Mouse (Mus musculus) 3T3-L1 (cell line): ENCODE data around the gene Hmgb1.

Experiments used
- DNase-seq: peaks from one replicate; pipeline ENCODE4 v3.0.0-alpha.2; 2015; ENCODE audit warnings: low read depth, low spot score

Hmgb1 gene

DNA sequence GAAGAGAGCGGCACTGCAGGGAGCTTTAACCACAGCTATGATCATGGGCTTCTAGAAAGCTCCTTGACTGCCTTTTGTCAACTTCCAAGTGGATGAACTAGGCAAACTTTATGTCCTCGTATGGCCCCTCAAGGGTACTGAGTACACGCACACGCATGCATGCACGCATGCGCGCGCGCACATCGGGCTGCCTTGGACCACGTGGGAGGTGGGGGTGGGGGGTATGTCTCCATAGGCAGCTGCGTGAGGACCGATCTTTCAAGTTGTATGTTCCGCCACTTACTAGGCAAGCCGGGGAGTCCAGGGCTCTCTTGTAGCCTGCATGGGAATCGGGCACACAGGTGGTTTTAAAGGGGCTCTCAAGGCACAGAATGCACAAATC is 163.6 kb downstream of the Hmgb1 start:
- DNase-seq, result no peak

- DNase-seq, result no peak
Measured at GRCm38 (mm10) chr5:149020059-149020680, 164.1 kb downstream of the Hmgb1 start.

DNA sequence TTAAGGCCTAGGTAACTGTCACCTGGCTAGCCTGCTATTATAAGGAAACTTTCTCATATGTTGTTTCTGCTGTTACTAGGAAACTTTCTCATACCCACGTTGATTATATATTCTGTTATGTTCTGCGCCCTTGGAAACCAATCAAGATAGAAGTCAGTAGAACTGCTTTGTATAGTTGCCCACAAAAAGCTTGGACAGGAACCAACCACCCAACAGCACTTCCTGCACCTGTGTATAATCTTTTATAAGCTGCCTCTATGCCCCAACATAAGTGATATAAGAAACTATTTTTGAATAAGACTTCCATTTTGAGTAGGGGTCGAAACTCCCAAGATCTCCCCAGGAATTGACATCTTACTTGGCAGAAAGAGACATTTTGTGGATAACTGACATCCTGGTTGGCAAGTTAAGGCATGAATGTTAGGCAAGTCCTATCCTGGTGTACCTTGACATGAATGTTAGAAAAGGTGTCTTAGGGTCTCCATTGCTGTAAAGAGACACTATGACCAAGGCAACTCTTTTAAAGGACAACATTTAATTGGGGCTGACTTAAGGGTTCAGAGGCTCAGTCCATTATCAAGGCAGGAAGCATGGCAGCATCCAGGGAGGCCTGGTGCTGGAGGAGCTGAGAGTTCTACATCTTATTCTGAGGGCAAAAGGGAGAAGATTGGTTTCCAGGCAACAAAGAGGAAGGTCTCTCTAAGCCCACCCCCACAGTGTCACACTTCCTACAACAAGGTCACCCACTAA is 166.4 kb downstream of the Hmgb1 start:
- DNase-seq, result no peak

DNA sequence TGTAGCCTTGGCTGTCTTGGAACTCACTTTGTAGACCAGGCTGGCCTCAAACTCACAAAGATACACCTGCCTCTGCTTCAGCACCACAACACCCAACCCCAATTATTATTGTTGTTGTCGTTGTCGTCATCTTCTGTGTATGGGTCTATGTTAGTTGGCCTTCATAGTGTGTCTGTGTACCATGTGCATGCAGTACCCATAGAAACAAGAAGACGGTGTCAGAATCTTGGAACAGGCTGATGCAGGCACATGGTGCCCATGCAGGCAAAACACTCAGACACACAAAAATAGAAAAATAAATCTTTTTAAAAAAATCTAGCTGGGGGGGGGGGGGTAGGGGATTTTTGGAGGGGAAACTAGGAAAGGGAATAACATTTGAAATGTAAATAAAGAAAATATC is 167.1 kb downstream of the Hmgb1 start:
- no peak for DNase-seq

DNA sequence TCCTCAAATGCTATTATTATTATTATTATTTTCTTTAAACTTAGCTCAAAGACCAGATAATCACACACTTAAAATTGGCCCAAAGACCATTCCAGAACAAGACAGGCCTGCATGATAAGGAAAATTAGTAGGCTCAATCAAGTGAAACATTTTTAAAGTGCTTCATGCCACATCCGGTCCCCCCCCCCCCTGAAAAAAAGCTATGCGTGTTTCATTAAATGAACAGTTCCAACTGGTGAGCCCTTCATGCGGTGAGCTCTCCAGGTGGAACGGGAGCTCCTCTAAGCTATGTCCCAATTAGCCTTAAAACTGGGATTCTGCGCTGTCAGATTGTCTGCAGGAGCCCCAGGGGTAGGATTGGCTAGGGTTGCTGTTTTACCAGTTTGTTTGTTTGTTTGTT is 168.0 kb downstream of the Hmgb1 start:
- no peak for DNase-seq

DNA sequence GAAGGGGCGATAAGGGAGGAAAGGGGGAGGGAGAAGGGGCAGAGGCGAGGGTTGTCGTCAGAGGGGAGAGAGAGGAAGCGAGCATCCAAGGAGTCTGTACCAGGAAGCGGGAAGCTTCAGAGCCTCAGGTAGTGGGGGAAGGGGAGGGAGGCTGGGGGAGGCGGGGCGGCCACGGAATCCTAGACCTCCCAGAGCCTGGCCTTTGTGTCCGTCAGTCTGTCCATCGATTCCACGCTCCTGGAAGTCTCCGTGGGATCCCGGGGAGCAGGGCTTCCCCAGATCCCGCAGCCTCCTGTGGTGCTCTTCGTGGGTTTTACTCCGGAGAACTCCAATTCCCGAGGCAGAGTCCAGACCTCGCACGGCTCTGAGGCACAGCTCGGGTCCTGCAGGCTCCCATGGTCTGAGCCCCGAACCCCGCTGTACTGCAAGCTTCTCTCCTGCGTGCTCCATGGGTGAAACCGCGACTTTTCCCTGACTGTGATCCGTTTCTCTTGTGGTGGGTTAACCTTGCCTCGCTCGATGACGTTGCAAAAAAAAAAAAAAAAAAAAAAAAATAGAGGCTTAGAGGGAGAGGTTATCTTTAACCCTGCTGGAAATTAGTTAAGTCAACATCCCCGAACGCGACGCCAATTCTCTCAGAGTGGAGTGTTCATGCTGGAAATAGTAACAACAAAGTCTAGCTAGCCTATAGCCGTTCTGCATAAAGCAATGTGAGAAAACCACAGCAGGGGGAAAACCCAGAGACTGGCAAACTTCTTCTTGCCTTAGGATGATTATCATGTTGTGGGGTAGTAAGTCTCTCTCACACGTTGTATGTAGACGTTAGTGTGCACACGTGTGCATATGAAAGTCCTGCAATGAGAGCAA is 168.7 kb downstream of the Hmgb1 start:
- DNase-seq, result no peak

- no peak for DNase-seq
Measured at GRCm38 (mm10) chr5:149014600-149015268, 169.6 kb downstream of the Hmgb1 start.

DNA sequence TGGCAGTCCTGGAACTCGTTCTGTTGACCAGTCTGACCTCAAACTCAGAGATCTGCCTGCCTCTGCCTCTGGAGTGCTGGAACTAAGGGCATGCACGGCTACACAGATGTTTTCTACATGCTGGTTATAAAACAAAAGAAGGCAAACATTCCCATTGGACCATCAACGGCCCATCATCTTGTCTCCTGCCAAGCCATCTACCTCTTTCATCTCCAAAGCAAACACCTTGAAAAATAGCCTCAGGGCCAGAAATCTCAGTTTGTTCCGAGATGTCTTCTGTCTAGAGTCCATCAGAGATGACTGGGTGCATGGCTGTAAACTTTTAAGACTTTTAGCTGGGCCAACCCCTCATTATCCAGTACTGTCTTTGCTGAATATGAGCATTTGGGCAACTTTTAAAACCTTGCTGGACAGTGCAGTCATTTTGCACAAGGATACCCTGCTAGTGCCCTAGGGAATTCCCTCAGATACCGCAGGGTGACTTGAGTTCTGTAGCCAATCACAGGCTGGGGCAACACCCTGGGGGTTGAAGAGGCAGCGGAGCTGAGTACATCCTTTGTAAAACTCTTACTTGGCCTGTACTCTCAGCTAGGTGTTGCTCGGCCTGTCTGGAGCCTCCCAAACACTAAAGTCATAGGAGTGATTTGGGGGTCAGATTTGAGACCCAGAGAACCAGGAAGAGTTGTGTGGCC is 170.3 kb downstream of the Hmgb1 start:
- DNase-seq, result no peak

DNA sequence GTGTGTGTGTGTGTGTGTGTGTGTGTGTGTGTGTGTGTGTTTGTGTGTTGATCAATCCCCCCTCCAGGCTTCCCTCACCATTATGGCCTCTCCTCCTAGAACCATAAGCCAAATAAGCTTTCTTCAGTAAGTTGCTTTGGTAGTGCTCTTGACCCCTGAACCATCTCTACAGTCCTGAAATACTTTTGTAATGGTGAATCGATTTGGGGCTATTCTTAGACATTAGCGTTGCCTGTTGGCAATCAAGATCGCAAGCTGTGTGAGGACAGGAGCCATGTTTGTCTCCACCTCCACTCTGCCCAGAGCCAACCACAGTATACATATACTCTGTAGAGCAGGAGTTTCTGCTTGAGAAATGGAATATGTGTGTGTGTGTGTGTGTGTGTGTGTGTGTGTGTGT is 175.2 kb downstream of the Hmgb1 start:
- DNase-seq, result no peak

GRCm38 (mm10) chr5:149007295-149007646 is 177.0 kb downstream of the Hmgb1 start:
- DNase-seq, result no peak

DNA sequence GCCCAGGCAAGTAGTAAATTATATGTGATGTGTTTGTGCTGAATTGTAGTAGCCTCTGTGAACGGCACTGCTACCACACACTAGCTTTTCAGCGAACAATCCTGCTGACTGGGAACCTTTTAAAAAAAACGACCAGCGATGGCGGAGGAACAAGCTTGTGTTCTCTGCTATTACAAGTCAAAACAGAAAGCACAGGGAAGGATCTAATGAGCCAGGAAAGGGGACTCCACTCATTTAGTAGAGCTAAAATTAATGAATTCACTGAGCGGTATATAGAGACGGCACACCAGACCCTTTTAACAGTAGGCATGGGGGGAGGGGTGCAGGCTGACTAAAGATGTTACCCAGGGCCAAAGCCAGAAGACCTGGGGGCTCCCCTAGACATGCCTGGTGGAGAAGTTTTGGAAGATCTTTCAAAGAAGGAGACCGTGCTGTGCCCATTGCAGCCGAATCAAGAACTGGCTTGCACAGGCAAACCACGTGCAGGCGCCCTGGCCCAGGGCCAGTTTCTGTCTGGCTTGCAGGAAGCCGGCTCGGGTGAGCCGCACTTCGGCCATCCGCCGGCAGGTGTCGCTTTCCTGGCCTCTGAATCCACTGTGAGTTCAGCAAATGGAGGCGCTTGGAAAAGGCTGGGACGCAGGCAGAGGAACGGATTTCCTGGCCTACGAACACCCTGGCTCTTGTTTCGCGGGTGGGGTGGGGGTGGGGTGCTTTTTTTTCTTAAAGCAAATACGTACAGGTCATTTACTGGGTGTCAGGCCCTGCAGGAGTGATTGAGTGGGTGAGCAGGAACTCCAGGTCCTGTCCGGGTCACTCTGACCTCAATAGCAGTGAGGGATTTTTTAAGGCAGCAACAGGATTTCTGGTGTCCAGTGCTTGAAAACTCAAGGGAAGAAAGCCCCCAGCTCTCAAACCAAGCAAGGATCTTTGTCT is 177.7 kb downstream of the Hmgb1 start:
- peak; percentile 99 for DNase-seq

DNA sequence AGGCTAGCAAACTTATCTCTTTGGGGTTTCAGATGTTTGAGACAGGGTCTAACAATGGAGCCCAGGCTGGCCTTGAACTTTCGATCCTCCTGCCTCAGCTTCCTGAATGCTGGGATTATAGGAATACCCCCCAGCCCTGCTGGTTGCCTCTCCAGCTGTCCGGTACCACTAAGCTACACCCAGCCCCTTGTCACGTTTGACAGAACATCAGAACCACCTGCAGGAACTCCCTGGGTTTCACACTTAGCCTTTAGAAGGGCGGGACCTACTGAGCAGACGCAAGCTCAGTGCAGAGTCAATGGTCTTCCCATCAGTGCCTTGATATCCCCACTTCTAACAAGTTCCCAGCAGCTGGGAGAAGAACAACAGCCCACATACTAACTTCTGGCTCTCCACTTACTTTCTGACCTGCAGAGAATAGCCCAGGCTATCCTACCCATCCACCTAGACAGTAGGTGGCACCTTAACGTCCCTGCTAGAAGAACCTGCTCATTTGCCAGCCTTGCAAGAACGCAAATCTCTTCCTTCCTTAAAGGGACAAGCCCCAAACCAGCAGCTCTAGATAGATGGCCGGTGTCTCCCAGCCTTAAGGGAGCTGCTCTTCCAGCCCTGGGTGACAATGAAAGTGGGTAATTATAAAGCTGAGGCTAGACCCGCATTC is 178.5 kb downstream of the Hmgb1 start:
- DNase-seq, result no peak

GRCm38 (mm10) chr5:149005083-149005482 is 179.2 kb downstream of the Hmgb1 start:
- DNase-seq, result no peak

- DNase-seq, result no peak
Measured at GRCm38 (mm10) chr5:149003137-149003536, 181.2 kb downstream of the Hmgb1 start.

DNA sequence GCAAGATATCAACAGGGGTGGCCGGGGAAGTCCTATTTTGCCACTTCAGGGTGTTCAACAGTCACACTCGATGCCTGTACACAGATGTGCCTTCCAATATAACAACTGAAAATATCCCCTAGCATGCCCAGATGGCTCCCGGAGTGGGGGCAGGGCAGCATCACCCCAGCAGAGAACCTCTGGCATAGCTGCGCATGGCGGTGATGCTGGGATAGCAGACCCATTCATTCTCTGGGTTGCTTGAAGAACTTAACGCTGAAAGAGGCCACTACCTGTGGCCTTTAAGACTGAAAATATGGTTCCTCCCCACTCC is 181.5 kb downstream of the Hmgb1 start:
- no peak for DNase-seq

DNA sequence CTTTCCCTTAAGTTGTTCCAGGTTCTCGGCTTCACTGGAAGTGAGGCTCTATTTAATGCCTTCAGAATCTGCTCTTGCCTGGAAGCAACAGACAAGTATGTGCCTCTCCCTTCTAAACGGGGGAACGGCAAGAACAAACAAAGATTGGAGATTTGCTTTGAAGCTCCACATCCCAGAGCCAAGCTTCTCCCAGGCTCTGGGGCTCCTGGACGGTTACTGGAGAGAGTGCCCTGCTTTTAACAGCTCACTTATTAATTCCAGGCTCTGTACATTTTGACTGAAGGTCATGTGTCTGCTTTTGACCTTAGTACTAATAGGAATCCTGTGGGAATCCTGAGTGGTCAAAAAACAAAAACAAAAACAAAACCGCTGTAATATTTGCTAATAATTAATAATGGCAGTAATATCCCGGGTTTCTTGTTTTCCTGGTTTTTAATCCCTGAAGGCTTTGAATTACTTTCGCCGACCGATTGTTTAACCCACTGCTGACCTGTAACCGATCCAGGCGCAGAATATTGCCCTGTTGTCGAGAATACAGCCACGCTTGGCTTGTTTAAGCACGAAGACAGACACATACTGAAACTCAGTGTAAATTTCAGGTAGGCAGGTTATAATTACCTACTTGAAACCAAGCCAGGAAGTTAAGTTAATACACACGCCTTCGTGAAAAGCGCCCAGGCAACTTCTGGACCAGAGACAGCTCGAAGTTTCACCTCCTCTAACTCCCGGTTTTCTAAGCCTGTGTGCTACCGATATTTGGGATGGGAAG is 182.1 kb downstream of the Hmgb1 start:
- no peak for DNase-seq

GRCm38 (mm10) chr5:148999802-149000201 is 184.5 kb downstream of the Hmgb1 start:
- no peak for DNase-seq

- no peak for DNase-seq
Measured at GRCm38 (mm10) chr5:148998512-148998911, 185.8 kb downstream of the Hmgb1 start.

- no peak for DNase-seq
Measured at GRCm38 (mm10) chr5:148996709-148997037, 187.6 kb downstream of the Hmgb1 start.
